Mouse (Mus musculus) T-cell, adult 2 months (primary cell): ENCODE measurements around the gene Ntn1.

Source experiments
- DNase-seq: peaks from one replicate; pipeline ENCODE4 v3.0.0; 2022; ENCODE audit warnings: low spot score

The Ntn1 gene

GRCm38 (mm10) chr11:68407266-68407926, 6.8 kb upstream of the Ntn1 start:
- no peak for DNase-seq

GRCm38 (mm10) chr11:68405576-68405975, 5.0 kb upstream of the Ntn1 start:
- DNase-seq = no peak

DNA sequence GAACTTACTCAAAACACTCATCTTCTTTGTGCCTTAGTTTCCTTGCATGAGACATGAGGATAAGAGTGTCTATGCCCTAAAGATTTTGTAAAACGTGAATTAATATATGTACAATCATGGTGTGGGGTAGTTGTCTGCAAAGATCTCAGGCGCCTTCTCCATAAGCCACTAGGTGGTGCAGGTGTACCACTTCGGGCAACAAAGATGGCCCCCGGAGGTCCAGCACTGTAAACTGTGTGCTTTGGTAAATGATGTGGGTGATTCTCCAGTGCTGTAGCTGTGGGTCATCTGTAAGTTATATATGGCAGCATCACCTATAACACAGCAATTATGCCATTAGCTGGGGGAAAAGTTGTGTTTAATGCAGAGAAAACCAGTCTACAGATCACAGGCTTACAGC, 3.6 kb upstream of the Ntn1 start:
- peak; percentile 39 for DNase-seq

DNA sequence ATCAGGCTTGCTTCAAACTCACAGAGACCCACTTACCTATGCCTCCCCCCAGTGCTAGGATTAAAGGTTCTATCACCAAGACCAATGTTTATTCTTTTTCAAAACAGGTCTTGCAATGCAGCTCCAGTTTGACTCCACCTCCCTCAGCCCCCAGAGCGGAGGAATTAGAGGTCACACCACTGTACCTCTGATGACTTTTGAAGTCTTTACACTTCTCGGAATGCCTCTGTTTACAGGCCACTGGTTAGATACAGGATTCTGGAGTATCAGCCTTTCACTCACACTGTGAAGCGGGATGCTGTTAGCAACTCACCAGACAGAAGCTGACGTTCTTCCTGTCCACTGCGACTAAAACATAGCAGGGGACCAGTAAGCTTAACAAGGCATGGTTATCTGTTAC, 805 bp upstream of the Ntn1 start:
- DNase-seq = no peak

DNA sequence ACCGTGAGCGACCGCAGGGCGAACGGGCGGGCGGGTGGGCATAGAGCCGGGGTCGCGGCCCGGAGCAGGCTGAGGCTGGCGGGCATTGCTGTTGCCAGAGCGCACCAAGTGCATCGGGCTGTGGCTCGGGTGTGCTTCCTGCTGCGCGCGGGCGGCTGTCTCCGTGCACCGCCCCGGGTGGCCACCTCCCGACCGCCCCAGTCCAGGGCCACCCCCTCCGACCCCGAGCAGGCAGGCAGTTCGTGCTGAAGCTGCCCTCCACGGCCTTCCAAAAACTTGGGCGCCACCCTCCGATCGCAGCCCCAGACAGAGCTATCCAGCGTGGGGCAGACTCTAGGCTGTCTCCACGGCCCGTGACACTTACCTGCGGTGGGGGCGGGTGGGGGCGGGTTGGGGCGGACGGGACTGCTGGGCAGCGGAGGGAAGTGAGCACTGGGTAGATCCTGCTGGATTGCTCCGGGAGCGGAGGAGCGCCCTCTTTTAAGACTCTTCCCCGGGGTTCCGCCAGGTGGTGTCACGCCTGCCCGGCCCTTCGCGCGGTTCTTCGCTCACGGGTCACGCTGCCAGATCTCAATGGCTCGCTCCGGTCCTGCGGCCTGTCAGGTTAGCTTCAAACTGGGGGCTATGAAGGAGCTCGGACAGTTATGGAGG, 477 bp downstream of the Ntn1 start:
- peak; percentile 3 for DNase-seq

GRCm38 (mm10) chr11:68399548-68400020, 1.0 kb downstream of the Ntn1 start:
- DNase-seq = no peak

- DNase-seq = no peak
These were observed 1.6 kb downstream of the Ntn1 start for GRCm38 (mm10) chr11:68398891-68399547.

DNA sequence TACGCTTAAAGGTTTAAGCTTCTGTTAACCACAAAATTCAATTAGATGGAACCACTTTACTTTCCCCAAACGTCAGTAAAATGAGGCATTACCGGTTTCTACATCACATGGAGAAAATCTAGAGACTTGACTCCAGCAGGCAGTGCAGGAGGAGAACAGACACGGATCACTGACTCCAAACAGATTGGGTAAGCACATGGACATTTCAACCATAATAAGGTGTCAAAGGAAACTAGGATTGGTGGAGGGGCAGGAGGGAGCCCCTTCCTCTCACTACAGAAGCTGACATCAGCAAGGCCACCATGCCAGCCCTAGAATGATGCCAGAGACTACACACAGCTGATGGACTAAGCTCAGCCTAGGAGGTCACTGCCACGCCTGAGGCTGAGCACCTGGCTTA, 5.1 kb downstream of the Ntn1 start:
- no peak for DNase-seq

- DNase-seq = no peak
These were observed 5.9 kb downstream of the Ntn1 start for GRCm38 (mm10) chr11:68394749-68395148.

DNA sequence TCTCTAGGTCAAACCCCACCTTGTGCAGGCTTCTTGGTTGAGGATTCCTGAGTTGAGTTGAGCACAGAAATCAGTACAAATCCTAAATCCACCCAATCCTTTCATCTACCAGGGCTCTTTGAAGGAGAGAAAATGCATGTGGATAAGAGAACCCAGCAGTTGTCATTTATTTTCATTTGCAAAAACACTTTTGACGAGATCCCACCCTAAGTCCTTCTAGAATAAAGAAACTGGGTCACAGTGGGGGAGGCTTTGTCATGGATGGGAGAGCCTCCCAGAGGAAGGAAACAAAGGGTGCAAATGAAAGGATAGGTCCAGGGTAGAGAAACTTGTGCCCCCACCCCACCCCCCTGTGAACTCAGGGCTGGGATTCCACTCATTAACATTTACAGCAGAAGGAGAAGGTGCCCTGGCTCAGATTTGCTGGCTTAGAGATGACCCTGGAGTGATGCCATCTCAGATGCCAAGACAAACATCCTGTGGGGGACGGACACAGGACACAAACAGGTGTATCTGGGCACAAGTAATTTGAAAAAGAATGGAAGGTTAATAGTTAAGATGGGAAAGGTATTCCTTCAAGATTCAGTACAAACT, 6.6 kb downstream of the Ntn1 start:
- no peak for DNase-seq

DNA sequence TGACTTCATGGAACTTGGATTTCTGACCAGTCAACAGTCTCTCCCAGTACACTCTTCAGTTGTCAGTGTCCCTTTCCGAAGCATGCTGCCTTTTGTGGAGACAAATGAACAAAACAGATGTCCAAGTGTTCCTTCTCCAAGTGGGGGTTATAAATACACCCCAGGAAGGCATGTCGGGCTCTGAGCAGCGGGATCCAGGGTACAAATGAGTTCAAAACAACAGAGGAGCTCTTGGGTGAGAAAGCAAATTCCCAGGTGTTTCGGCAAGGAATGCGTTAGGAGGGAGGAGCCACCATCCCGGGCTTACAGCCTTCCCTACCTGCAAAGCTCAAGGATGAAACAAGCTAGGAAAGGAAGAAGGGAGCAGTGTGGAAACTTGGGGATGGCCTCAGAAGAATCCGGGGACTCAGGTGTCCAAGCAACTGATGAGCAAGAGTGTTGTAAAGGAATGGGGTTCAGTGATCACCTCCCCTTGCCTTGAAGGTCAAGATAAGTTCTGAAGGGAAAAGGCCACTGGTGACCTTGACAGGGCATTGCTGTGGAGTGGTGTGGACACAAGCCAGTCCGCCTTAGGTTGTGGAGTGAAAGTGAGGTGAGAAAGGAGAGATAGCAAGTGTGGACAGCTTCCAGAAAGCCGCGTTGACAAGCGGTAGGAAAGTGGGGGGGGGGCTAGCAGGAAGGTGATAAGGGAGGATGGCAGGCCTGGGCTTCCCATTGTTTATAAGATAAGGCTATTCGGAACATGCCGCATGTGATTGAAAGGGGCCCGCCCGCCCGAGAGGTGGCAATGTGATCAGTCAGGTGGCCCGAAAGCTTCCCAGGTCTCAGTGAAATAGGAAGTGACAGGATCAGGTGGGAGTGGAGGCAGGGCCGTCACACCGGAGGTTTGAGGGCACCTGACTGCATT, 10.0 kb downstream of the Ntn1 start:
- no peak for DNase-seq

GRCm38 (mm10) chr11:68389621-68390020, 11.0 kb downstream of the Ntn1 start:
- no peak for DNase-seq

- DNase-seq = no peak
These were observed 12.0 kb downstream of the Ntn1 start for GRCm38 (mm10) chr11:68388655-68389015.

- no peak for DNase-seq
These were observed 12.5 kb downstream of the Ntn1 start for GRCm38 (mm10) chr11:68387971-68388654.

- DNase-seq = no peak
These were observed 13.2 kb downstream of the Ntn1 start for GRCm38 (mm10) chr11:68387441-68387760.

- peak; percentile 26 for DNase-seq
These were observed 13.8 kb downstream of the Ntn1 start for GRCm38 (mm10) chr11:68386589-68387440.

GRCm38 (mm10) chr11:68385921-68386588, 14.6 kb downstream of the Ntn1 start:
- DNase-seq = peak; percentile 1

GRCm38 (mm10) chr11:68385021-68385821, 15.4 kb downstream of the Ntn1 start:
- DNase-seq = peak; percentile 9

- DNase-seq = no peak
These were observed 16.0 kb downstream of the Ntn1 start for GRCm38 (mm10) chr11:68384592-68385020.
